Mouse (Mus musculus) small intestine, adult 2 months (tissue): ENCODE measurements around the gene Kmo.

Experiments used
- CTCF ChIP-seq: fragments of 200-500 bp; IDR thresholded peaks from 2 replicates; pipeline ENCODE4 v1.5.1; 2012; ENCODE audit warnings: low read depth, mild to moderate bottlenecking, control low read depth, inconsistent platforms, low read length, moderate library complexity, mixed read lengths; ENCODE audit not compliant: insufficient replicate concordance, insufficient read length; ENCODE audit errors: extremely low read depth
- POLR2A ChIP-seq: fragments of 200-500 bp; IDR thresholded peaks from 2 replicates; pipeline ENCODE4 v1.6.1; 2012; ENCODE audit warnings: low read depth, mild to moderate bottlenecking, control low read depth, inconsistent platforms, low read length, moderate library complexity

DNA sequence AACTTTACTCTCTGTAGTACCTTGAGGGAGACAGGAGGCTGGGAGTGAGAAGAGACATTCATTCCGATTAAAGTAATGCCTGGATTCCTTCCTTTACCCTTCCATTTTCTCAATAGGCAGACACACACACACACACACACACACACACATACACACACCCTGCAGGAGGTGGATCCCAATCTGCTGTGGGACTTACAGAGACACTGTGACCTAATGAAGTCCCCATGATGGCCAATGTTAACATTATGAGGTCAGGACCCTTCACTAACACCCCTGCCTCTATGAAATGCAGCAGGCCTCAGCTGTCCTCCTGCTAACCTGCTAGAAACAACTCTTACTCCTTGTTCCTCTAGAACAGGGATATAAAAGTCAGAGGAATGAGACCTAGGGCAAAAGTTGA is 78.1 kb downstream of the Kmo start, which contains the start of gene Wdr64:
- TF ChIP-seq POLR2A: no peak
- TF ChIP-seq CTCF: no peak
